Mouse (Mus musculus) liver, postnatal 0 days (tissue): ENCODE results near the gene Hyou1.

ENCODE experiments used
- CTCF ChIP-seq: sonication (generic); IDR thresholded peaks from 2 replicates; pipeline ENCODE4 v1.5.1; 2016; ENCODE audit warnings: antibody characterized with exemption, low read depth
- EP300 ChIP-seq: IDR thresholded peaks from 2 replicates; pipeline ENCODE4 v1.6.1; 2016; ENCODE audit warnings: antibody characterized with exemption, low read depth, mild to moderate bottlenecking

DNA sequence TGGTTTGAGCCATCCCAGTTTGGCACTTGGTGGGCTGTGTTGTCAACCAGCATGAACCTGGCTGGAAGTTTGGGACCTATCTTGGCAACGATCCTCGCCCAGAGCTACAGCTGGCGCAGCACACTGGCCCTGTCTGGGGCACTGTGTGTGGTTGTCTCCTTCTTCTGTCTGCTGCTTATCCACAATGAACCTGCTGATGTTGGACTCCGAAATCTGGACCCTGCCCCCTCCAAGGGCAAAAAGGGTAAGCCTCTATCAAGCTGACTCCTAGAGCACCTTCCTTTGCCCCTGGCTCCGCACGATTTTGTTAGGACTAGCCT lies 20.5 kb downstream of the Hyou1 start:
- no peak for TF ChIP-seq CTCF
- TF ChIP-seq EP300 = no peak
